In genomic region chr7:104353600-104353967, GRCm38 (mm10) we compare ENCODE assay signal across 9 mouse cellular contexts. TPM values are rescaled to one million over a fixed set of nuclear protein-coding genes. Genes with fewer than 3 reads are reported as not detected.
DNase-seq lines count a peak whose midpoint lies in the region; ATAC-seq and TF ChIP-seq lines count a peak whose summit lies in the region.
"Had no signal": no experiment of that assay in that cellular context is flagged by ENCODE, and none has a peak within 500 bp of the region (broad histone marks: within the 10 kb centered on the region; RNA-seq: fewer than 3 reads in every experiment).

No protein-coding gene starts in this region.

- WGBS in heart, embryonic 11.5 days (ENCODE audit: insufficient replicate concordance) = 57% methylated on average over 2 of the region's 2 CpGs
- 84% methylated on average over 2 of the region's 2 CpGs for WGBS in midbrain, embryonic 11.5 days
- WGBS in midbrain, embryonic 16.5 days = 81% methylated on average over 2 of the region's 2 CpGs
- 59% methylated on average over 2 of the region's 2 CpGs for WGBS in limb, embryonic 14.5 days
- 70% methylated on average over 2 of the region's 2 CpGs for WGBS in stomach, embryonic 15.5 days
- WGBS in cerebellum, adult 2 months = 84% methylated on average over 2 of the region's 2 CpGs

- DNase-seq in heart, postnatal 25 days (ENCODE audit: low spot score) = no peak
- DNase-seq in midbrain, embryonic 11.5 days (ENCODE audit: low spot score, missing footprints) = peak; percentile 85
- no peak for DNase-seq in limb, embryonic 14.5 days (ENCODE audit: low spot score)
- no peak for DNase-seq in cerebellum, adult 2 months
- DNase-seq in cerebellum, postnatal 4 days (ENCODE audit: low spot score in 2 of 2) = no peak

- H3K4me1 ChIP-seq in heart, embryonic 11.5 days (ENCODE audit: control insufficient read depth, insufficient read depth, low read length) = no peaks in the 10 kb centered on the region; the same call in 1 of the 2 replicates
- H3K4me1 ChIP-seq in midbrain, embryonic 11.5 days (ENCODE audit: control insufficient read depth, insufficient read depth, low read length) = no peaks in the 10 kb centered on the region
- H3K4me1 ChIP-seq in midbrain, embryonic 16.5 days (ENCODE audit: control insufficient read depth, insufficient read depth, low read length) = no peaks in the 10 kb centered on the region
- no peaks in the 10 kb centered on the region for H3K4me1 ChIP-seq in limb, embryonic 14.5 days (ENCODE audit: control insufficient read depth, insufficient read depth, low read length)
- no peaks in the 10 kb centered on the region for H3K4me1 ChIP-seq in stomach, embryonic 15.5 days
- no peaks in the 10 kb centered on the region for H3K4me1 ChIP-seq in cerebellum, adult 2 months (ENCODE audit: control insufficient read depth, insufficient read depth, low read length)

- H3K9me3 ChIP-seq in heart, embryonic 11.5 days (replicated peaks; ENCODE audit: control insufficient read depth, low read length) = no peaks in the 10 kb centered on the region
- no peaks in the 10 kb centered on the region for H3K9me3 ChIP-seq in midbrain, embryonic 11.5 days (ENCODE audit: control insufficient read depth, low read length)
- H3K9me3 ChIP-seq in midbrain, embryonic 16.5 days (replicated peaks; ENCODE audit: control insufficient read depth, low read length, poor library complexity, severe bottlenecking) = no peaks in the 10 kb centered on the region
- no peaks in the 10 kb centered on the region for H3K9me3 ChIP-seq in limb, embryonic 14.5 days (ENCODE audit: control insufficient read depth, low read length)
- H3K9me3 ChIP-seq in stomach, embryonic 15.5 days = no peaks in the 10 kb centered on the region

- no peak for TF ChIP-seq CTCF in cerebellum, adult 2 months (IDR thresholded peaks at IDR 0.05; ENCODE audit: borderline replicate concordance, insufficient read depth, low read depth, low read length)

- no peak; the same call in 1 of the 2 replicates for ATAC-seq in heart, embryonic 11.5 days (replicated peaks; ENCODE audit: insufficient number of reproducible peaks, low FRiP score, low TSS enrichment)
- peak; percentile 47 for ATAC-seq in midbrain, embryonic 11.5 days (ENCODE audit: low FRiP score)
- ATAC-seq in midbrain, embryonic 16.5 days = no peak
- no peak for ATAC-seq in limb, embryonic 14.5 days (ENCODE audit: low FRiP score, low read depth)
- ATAC-seq in stomach, embryonic 15.5 days (ENCODE audit: insufficient read depth, low FRiP score, low read depth) = no peak

- 0 out of 2 replicates have a peak overlapping the region, but pooled peaks have one; percentile 25 for H3K27ac ChIP-seq in heart, embryonic 11.5 days (ENCODE audit: low read depth, low read length)
- H3K27ac ChIP-seq in midbrain, embryonic 11.5 days (ENCODE audit: low read depth, low read length) = no peak overlapping the region
- no peak overlapping the region for H3K27ac ChIP-seq in midbrain, embryonic 16.5 days (ENCODE audit: low read length)
- H3K27ac ChIP-seq in limb, embryonic 14.5 days (replicated peaks; ENCODE audit: low read depth, low read length) = no peak overlapping the region
- no peak overlapping the region for H3K27ac ChIP-seq in stomach, embryonic 15.5 days
- no peak overlapping the region for H3K27ac ChIP-seq in cerebellum, adult 2 months (ENCODE audit: insufficient read depth, low read length)

- TF ChIP-seq POLR2A in limb, embryonic 14.5 days (IDR thresholded peaks at IDR 0.05; ENCODE audit: borderline replicate concordance, extremely low read depth, insufficient read depth, insufficient read length) = no peak
- no peak for TF ChIP-seq POLR2A in cerebellum, adult 2 months (IDR thresholded peaks at IDR 0.05; ENCODE audit: borderline replicate concordance, insufficient read depth, low read length)

- H3K36me3 ChIP-seq in heart, embryonic 11.5 days (ENCODE audit: control insufficient read depth, insufficient read depth, low read length) = no peaks in the 10 kb centered on the region
- H3K36me3 ChIP-seq in midbrain, embryonic 11.5 days (ENCODE audit: control insufficient read depth, insufficient read depth, low read length) = no peaks in the 10 kb centered on the region
- no peaks in the 10 kb centered on the region for H3K36me3 ChIP-seq in midbrain, embryonic 16.5 days (ENCODE audit: control insufficient read depth, insufficient read depth, low read length)
- no peaks in the 10 kb centered on the region for H3K36me3 ChIP-seq in limb, embryonic 14.5 days (ENCODE audit: control insufficient read depth, insufficient read depth, low read length)
- H3K36me3 ChIP-seq in stomach, embryonic 15.5 days = no peaks in the 10 kb centered on the region

- H3K4me3 ChIP-seq in heart, embryonic 11.5 days (ENCODE audit: low read depth, low read length) = peak overlapping the region; percentile 54
- no peak overlapping the region for H3K4me3 ChIP-seq in midbrain, embryonic 11.5 days (ENCODE audit: low read depth, low read length)
- no peak overlapping the region for H3K4me3 ChIP-seq in midbrain, embryonic 16.5 days (ENCODE audit: low read depth, low read length)
- H3K4me3 ChIP-seq in limb, embryonic 14.5 days (replicated peaks; ENCODE audit: low read length) = peak overlapping the region; percentile 34; the same call in 1 of the 2 replicates
- peak overlapping the region; percentile 47 for H3K4me3 ChIP-seq in stomach, embryonic 15.5 days (replicated peaks)
- H3K4me3 ChIP-seq in cerebellum, adult 2 months (replicated peaks; ENCODE audit: insufficient read depth, low read depth, low read length) = no peak overlapping the region

- H3K9ac ChIP-seq in heart, embryonic 11.5 days (ENCODE audit: low read depth, low read length) = no peak overlapping the region
- H3K9ac ChIP-seq in midbrain, embryonic 11.5 days (ENCODE audit: low read length) = no peak overlapping the region
- H3K9ac ChIP-seq in midbrain, embryonic 16.5 days (ENCODE audit: low read depth, low read length) = no peak overlapping the region
- 0 out of 2 replicates have a peak overlapping the region, but pooled peaks have one; percentile 8 for H3K9ac ChIP-seq in limb, embryonic 14.5 days (ENCODE audit: low read depth, low read length, severe bottlenecking)
- H3K9ac ChIP-seq in stomach, embryonic 15.5 days = no peak overlapping the region

- H3K27me3 ChIP-seq in heart, embryonic 11.5 days (ENCODE audit: control insufficient read depth, insufficient read depth, low read length) = no peaks in the 10 kb centered on the region
- H3K27me3 ChIP-seq in midbrain, embryonic 11.5 days (ENCODE audit: control insufficient read depth, insufficient read depth, low read length) = no peaks in the 10 kb centered on the region
- no peaks in the 10 kb centered on the region for H3K27me3 ChIP-seq in midbrain, embryonic 16.5 days (ENCODE audit: control insufficient read depth, insufficient read depth, low read depth, low read length)
- H3K27me3 ChIP-seq in limb, embryonic 14.5 days (ENCODE audit: control insufficient read depth, insufficient read depth, low read length) = no peaks in the 10 kb centered on the region
- no peaks in the 10 kb centered on the region for H3K27me3 ChIP-seq in stomach, embryonic 15.5 days (replicated peaks)
- H3K27me3 ChIP-seq in cerebellum, adult 2 months (ENCODE audit: control insufficient read depth, insufficient read depth, low read length) = no peaks in the 10 kb centered on the region

- intact Hi-C loops in heart, postnatal 25 days (cut with DNase I) = loop anchor here (5.0 kb wide), 1 partner anchor 36 kb away; the partner anchor contains the start of gene Trim12a

- peak overlapping the region; percentile 70 for H3K4me2 ChIP-seq in heart, embryonic 11.5 days
- H3K4me2 ChIP-seq in midbrain, embryonic 11.5 days = no peak overlapping the region
- H3K4me2 ChIP-seq in midbrain, embryonic 16.5 days (ENCODE audit: low read length) = no peak overlapping the region
- no peak overlapping the region; the same call in 1 of the 2 replicates for H3K4me2 ChIP-seq in limb, embryonic 14.5 days (replicated peaks; ENCODE audit: low read depth, low read length, severe bottlenecking)
- H3K4me2 ChIP-seq in stomach, embryonic 15.5 days = peak overlapping the region; percentile 57

RNA-seq across cellular contexts. Expression of gene Trim12c, which starts 0.4 kb away (rescaled TPM):
- polyA plus RNA-seq in heart, embryonic 11.5 days (2014; fragmentation: Nextera tagmentation; extraction: Ambion mirVana) = 1.6 and 2.8 TPM in 2 replicates
- total RNA-seq in heart, postnatal 25 days (2021) = 1 to 10 TPM; 5.0 to 5.2 TPM
- polyA plus RNA-seq in midbrain, embryonic 11.5 days (2014; fragmentation: Nextera tagmentation; extraction: Ambion mirVana) = 0.30 and 0.65 TPM in 2 replicates
- 1.4 and 1.5 TPM in 2 replicates for polyA plus RNA-seq in midbrain, embryonic 16.5 days (2015; fragmentation: Nextera tagmentation; extraction: Ambion mirVana)
- 3.6 and 4.4 TPM in 2 replicates for polyA plus RNA-seq in limb, embryonic 14.5 days (2012; rRNA removed)
- 1.7 TPM in 2 replicates for polyA plus RNA-seq in limb, embryonic 14.5 days (2014; fragmentation: Nextera tagmentation; extraction: Ambion mirVana)
- polyA plus RNA-seq in stomach, embryonic 15.5 days (2015; fragmentation: Nextera tagmentation; extraction: Ambion mirVana) = 2.4 and 2.5 TPM in 2 replicates
- polyA plus RNA-seq in cerebellum, adult 2 months (2012; rRNA removed) = 1.3 TPM in 2 replicates

RNA-seq across cellular contexts. Expression of gene Trim30b, which starts 16.1 kb away (rescaled TPM):
- polyA plus RNA-seq in heart, embryonic 11.5 days (2014; fragmentation: Nextera tagmentation; extraction: Ambion mirVana) = 0.16 TPM in 1 of 2 replicates, not detected in the other
- not detected for total RNA-seq in heart, postnatal 25 days (2021)
- not detected in 2 replicates for polyA plus RNA-seq in midbrain, embryonic 11.5 days (2014; fragmentation: Nextera tagmentation; extraction: Ambion mirVana)
- polyA plus RNA-seq in midbrain, embryonic 16.5 days (2015; fragmentation: Nextera tagmentation; extraction: Ambion mirVana) = not detected in 2 replicates
- polyA plus RNA-seq in limb, embryonic 14.5 days (2012; rRNA removed) = 0.04 and 0.06 TPM in 2 replicates
- polyA plus RNA-seq in limb, embryonic 14.5 days (2014; fragmentation: Nextera tagmentation; extraction: Ambion mirVana) = 0.07 TPM in 1 of 2 replicates, not detected in the other
- polyA plus RNA-seq in stomach, embryonic 15.5 days (2015; fragmentation: Nextera tagmentation; extraction: Ambion mirVana) = 0.19 and 0.33 TPM in 2 replicates
- polyA plus RNA-seq in cerebellum, adult 2 months (2012; rRNA removed) = 0.03 and 0.11 TPM in 2 replicates
- total RNA-seq: adrenal gland, postnatal 4 days had no signal

RNA-seq across cellular contexts. Expression of gene Trim34b, which starts 24.3 kb away (rescaled TPM):
- polyA plus RNA-seq in heart, embryonic 11.5 days (2014; fragmentation: Nextera tagmentation; extraction: Ambion mirVana) = 0.20 TPM in 1 of 2 replicates, not detected in the other
- total RNA-seq in heart, postnatal 25 days (2021) = under 1 TPM; 0.39 to 0.48 TPM
- polyA plus RNA-seq in midbrain, embryonic 11.5 days (2014; fragmentation: Nextera tagmentation; extraction: Ambion mirVana) = not detected in 2 replicates
- polyA plus RNA-seq in midbrain, embryonic 16.5 days (2015; fragmentation: Nextera tagmentation; extraction: Ambion mirVana) = not detected in 2 replicates
- 0.04 and 0.11 TPM in 2 replicates for polyA plus RNA-seq in limb, embryonic 14.5 days (2012; rRNA removed)
- 0.33 TPM in 1 of 2 replicates, not detected in the other for polyA plus RNA-seq in limb, embryonic 14.5 days (2014; fragmentation: Nextera tagmentation; extraction: Ambion mirVana)
- 0.06 TPM in 1 of 2 replicates, not detected in the other for polyA plus RNA-seq in stomach, embryonic 15.5 days (2015; fragmentation: Nextera tagmentation; extraction: Ambion mirVana)
- not detected in 2 replicates for polyA plus RNA-seq in cerebellum, adult 2 months (2012; rRNA removed)

RNA-seq across cellular contexts. Expression of gene Trim12a, which starts 38.3 kb away (rescaled TPM):
- polyA plus RNA-seq in heart, embryonic 11.5 days (2014; fragmentation: Nextera tagmentation; extraction: Ambion mirVana) = 9.3 and 10.6 TPM in 2 replicates
- 1 to 10 TPM; 5.7 to 6.3 TPM for total RNA-seq in heart, postnatal 25 days (2021)
- polyA plus RNA-seq in midbrain, embryonic 11.5 days (2014; fragmentation: Nextera tagmentation; extraction: Ambion mirVana) = 1.9 and 2.1 TPM in 2 replicates
- 1.6 and 1.7 TPM in 2 replicates for polyA plus RNA-seq in midbrain, embryonic 16.5 days (2015; fragmentation: Nextera tagmentation; extraction: Ambion mirVana)
- 6.5 and 9.1 TPM in 2 replicates for polyA plus RNA-seq in limb, embryonic 14.5 days (2012; rRNA removed)
- polyA plus RNA-seq in limb, embryonic 14.5 days (2014; fragmentation: Nextera tagmentation; extraction: Ambion mirVana) = 5.7 and 6.0 TPM in 2 replicates
- polyA plus RNA-seq in stomach, embryonic 15.5 days (2015; fragmentation: Nextera tagmentation; extraction: Ambion mirVana) = 6.2 TPM in 2 replicates
- polyA plus RNA-seq in cerebellum, adult 2 months (2012; rRNA removed) = 3.3 and 3.8 TPM in 2 replicates

RNA-seq across cellular contexts. Expression of gene Trim30c, which starts 47.1 kb away (rescaled TPM):
- not detected in 2 replicates for polyA plus RNA-seq in heart, embryonic 11.5 days (2014; fragmentation: Nextera tagmentation; extraction: Ambion mirVana)
- total RNA-seq in heart, postnatal 25 days (2021) = not detected
- polyA plus RNA-seq in midbrain, embryonic 11.5 days (2014; fragmentation: Nextera tagmentation; extraction: Ambion mirVana) = 0.10 TPM in 1 of 2 replicates, not detected in the other
- not detected in 2 replicates for polyA plus RNA-seq in midbrain, embryonic 16.5 days (2015; fragmentation: Nextera tagmentation; extraction: Ambion mirVana)
- polyA plus RNA-seq in limb, embryonic 14.5 days (2012; rRNA removed) = 0.24 TPM in 1 of 2 replicates, not detected in the other
- polyA plus RNA-seq in limb, embryonic 14.5 days (2014; fragmentation: Nextera tagmentation; extraction: Ambion mirVana) = 0.14 and 0.30 TPM in 2 replicates
- 0.35 and 0.54 TPM in 2 replicates for polyA plus RNA-seq in stomach, embryonic 15.5 days (2015; fragmentation: Nextera tagmentation; extraction: Ambion mirVana)
- polyA plus RNA-seq in cerebellum, adult 2 months (2012; rRNA removed) = not detected in 2 replicates

Comparison
In these comparisons a context has a peak if more than half of its experiments do, and no peak if none do; other contexts are left out.
1. H3K4me2 ChIP-seq: peak in heart, embryonic 11.5 days (single experiment) and stomach, embryonic 15.5 days (single experiment); none in midbrain, embryonic 11.5 days (single experiment), midbrain, embryonic 16.5 days (single experiment) and limb, embryonic 14.5 days (single experiment).
2. H3K4me3 ChIP-seq: peak in heart, embryonic 11.5 days (single experiment), limb, embryonic 14.5 days (single experiment) and stomach, embryonic 15.5 days (single experiment); none in midbrain, embryonic 11.5 days (single experiment), midbrain, embryonic 16.5 days (single experiment) and cerebellum, adult 2 months (single experiment).